Mouse (Mus musculus) forebrain, embryonic 15.5 days (tissue): ENCODE results near the gene Phf21a. TPM values are rescaled to one million over a fixed set of nuclear protein-coding genes. Genes with fewer than 3 reads are reported as not detected.

Experiments
- ATAC-seq: fragments of 200-750 bp; cut with Nextera tagmentation; replicated peaks from 2 replicates; pipeline ENCODE4 v1.8.0; 2017; ENCODE audit warnings: mild to moderate bottlenecking, moderate TSS enrichment, moderate library complexity
- H3K27ac ChIP-seq: fragments of 300-500 bp; sonication (generic); replicated peaks from 2 replicates; pipeline ENCODE4 v1.5.1; 2015; ENCODE audit warnings: mild to moderate bottlenecking, inconsistent platforms
- H3K27me3 ChIP-seq: fragments of 300-500 bp; sonication (generic); 2 replicates; pipeline ENCODE4 v1.6.1; 2015; ENCODE audit warnings: inconsistent platforms
- H3K36me3 ChIP-seq: fragments of 300-500 bp; sonication (generic); 2 replicates; pipeline ENCODE4 v1.6.1; 2015; ENCODE audit warnings: mild to moderate bottlenecking, inconsistent platforms
- H3K4me1 ChIP-seq: fragments of 300-500 bp; sonication (generic); 2 replicates; pipeline ENCODE4 v1.6.1; 2015; ENCODE audit warnings: inconsistent platforms
- H3K4me2 ChIP-seq: fragments of 300-500 bp; sonication (generic); replicated peaks from 2 replicates; pipeline ENCODE4 v1.6.1; 2015; ENCODE audit warnings: mild to moderate bottlenecking, inconsistent platforms
- H3K4me3 ChIP-seq: fragments of 300-500 bp; sonication (generic); 2 replicates; pipeline ENCODE4 v1.5.1; 2015; ENCODE audit warnings: mild to moderate bottlenecking, inconsistent platforms
- H3K9ac ChIP-seq: fragments of 300-500 bp; sonication (generic); replicated peaks from 2 replicates; pipeline ENCODE4 v1.6.1; 2015; ENCODE audit warnings: mild to moderate bottlenecking, inconsistent platforms
- H3K9me3 ChIP-seq: fragments of 300-500 bp; sonication (generic); 2 replicates; pipeline ENCODE4 v1.6.1; 2016; ENCODE audit warnings: inconsistent platforms
- WGBS: fragments of 180-500 bp; shearing (Covaris S2); methylation state at CpG from one replicate; pipeline ENCODE4 v1.1.7; 2015; ENCODE audit warnings: mixed read lengths; 5-methylcytosine and 5-hydroxymethylcytosine counted together
- polyA plus RNA-seq: library from polyadenylated mRNA; unstranded; fragments of >200 nt; fragmentation: Nextera tagmentation; extraction: Ambion mirVana; gene quantifications from 2 replicates; pipeline ENCODE4 v1.2.1, GENCODE M21; 2015

Gene Phf21a
- polyA plus RNA-seq, 1 experiment from 2014 or later: 46.8 TPM

GRCm38 (mm10) chr2:92380495-92381050, 287.7 kb downstream of the Phf21a start:
- H3K4me2 ChIP-seq: no peak overlapping the region
- ATAC-seq: no peak
- H3K9me3 ChIP-seq: no peaks in the 10 kb centered on the region
- no peak overlapping the region for H3K4me3 ChIP-seq
- no peak overlapping the region for H3K9ac ChIP-seq
- no peak overlapping the region for H3K27ac ChIP-seq
- no peaks in the 10 kb centered on the region for H3K27me3 ChIP-seq
- H3K36me3 ChIP-seq: peaks cover 65% of the 10 kb centered on the region
- WGBS: 83% methylated on average over 6 of the region's 6 CpGs
- H3K4me1 ChIP-seq: peaks cover 9% of the 10 kb centered on the region

DNA sequence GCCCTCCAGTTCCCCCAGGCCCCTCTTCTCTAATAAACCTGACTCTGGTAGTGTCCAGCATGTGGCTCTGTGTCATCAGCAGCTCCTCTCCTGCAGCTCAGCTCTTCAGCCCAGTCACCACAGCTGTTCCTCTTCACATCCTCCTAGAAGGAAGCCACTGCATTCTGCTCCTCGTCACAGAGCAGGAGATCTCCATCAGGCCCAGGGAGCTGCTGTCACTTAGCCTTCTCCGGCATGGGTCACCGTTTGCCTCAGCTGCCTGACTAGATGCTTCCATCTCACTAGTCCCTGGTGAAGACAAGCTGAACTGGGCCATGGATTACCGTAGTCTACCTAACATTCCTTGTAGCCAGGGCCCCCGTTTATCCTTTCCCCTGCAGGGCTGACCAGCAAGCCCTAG, 288.2 kb downstream of the Phf21a start:
- no peak for ATAC-seq
- no peak overlapping the region for H3K4me3 ChIP-seq
- H3K4me1 ChIP-seq: peaks cover 3% of the 10 kb centered on the region
- H3K36me3 ChIP-seq: peaks cover 71% of the 10 kb centered on the region
- no peak overlapping the region for H3K27ac ChIP-seq
- 87% methylated on average over 5 of the region's 5 CpGs for WGBS
- H3K4me2 ChIP-seq: no peak overlapping the region
- no peaks in the 10 kb centered on the region for H3K9me3 ChIP-seq
- no peaks in the 10 kb centered on the region for H3K27me3 ChIP-seq
- no peak overlapping the region for H3K9ac ChIP-seq

DNA sequence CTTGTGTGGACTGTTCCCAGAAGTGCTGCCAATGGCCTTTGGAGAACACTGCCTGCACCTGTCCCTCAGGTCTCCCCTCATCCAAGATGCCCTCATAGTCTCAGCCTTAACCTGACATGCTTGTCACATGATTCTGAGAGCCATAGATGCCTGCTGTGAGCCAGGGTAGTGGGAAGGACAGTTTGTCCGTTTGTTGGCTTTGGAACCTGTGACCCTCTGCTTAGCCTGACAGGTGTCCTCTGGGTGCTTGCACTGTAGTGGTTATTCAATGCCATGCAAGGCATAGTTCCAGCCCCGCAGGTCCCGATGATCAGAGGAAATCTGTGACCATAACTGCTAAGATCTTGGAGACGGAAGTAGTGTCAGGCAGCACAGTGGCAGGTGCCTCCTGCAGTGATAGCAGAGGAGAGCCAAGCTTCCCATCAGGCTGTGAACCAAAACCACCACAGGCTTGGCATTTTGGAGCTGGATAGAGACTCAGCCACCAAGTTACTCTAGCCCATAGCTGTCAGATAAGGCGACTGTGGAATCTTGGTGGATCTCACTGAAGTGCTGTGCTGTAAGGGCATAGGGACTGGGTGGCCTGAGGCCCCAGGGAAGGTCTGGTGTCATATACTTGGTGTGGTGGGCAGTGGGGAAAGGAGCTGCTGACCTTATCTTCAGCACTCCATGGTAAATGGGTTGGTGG, 289.1 kb downstream of the Phf21a start, which contains the start of gene 1700029I15Rik:
Gene 1700029I15Rik (plus strand): TSS at position 638 of the 688 bp plus-strand sequence.
- H3K27me3 ChIP-seq: no peaks in the 10 kb centered on the region
- H3K27ac ChIP-seq: no peak within 1 kb of the TSS
- H3K4me1 ChIP-seq: 0 out of 2 replicates have a peak, but pooled peaks cover 2% of the 10 kb centered on the region
- H3K36me3 ChIP-seq: peaks cover 79% of the 10 kb centered on the region
- no peak within 1 kb of the TSS for H3K4me3 ChIP-seq
- WGBS: 83% methylated on average over 5 of the region's 5 CpGs
- H3K9ac ChIP-seq: no peak within 1 kb of the TSS
- H3K9me3 ChIP-seq: no peaks in the 10 kb centered on the region
- ATAC-seq: no peak
- no peak within 1 kb of the TSS for H3K4me2 ChIP-seq

DNA sequence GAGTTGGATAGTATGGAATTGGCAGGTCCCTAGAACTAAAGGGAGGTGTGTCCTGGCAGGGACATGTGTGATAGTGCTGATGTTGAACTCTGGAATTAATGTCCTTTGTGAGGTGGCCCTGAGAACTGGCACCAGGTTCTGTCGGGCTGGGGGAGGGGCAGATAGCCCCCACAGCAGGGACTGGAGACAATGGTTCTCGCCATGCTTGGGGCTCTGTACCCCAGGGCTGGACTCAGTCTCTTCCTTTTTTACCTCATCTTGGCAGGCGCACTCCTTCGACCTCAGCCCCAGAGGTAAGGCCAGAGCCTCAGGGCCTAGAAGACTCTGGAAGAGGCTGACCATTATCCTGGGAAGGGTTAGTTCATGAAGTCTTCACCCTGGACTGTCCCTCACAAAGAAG, 289.8 kb downstream of the Phf21a start:
- ATAC-seq: no peak
- Histone ChIP-seq H3K27ac (no peak overlapping the region), H3K36me3 (peaks cover 82% of the 10 kb centered on the region), H3K4me1 (peaks cover 9% of the 10 kb centered on the region), H3K9ac (no peak overlapping the region), H3K4me3 (no peak overlapping the region), H3K9me3 (no peaks in the 10 kb centered on the region), H3K4me2 (no peak overlapping the region), H3K27me3 (no peaks in the 10 kb centered on the region)
- WGBS: 86% methylated on average over 4 of the region's 4 CpGs

DNA sequence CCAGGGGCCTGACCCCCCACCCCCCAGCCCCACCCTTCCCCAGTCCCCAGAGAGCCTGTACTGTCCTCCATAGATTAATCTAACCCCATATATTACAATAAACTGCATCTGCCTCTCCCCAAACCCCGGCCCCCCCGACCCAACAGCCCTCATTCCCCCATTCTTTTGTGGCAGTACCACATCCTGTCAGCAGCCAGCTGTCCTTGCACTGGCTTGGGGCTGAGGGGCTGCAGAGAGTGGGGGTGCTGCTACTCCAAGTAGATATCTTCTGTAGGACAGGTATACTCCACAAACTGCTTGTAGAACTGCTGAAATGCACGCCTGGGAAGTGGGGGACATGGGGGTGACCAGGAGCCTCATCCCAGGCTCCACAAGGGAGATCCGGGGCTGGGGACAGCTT, 291.2 kb downstream of the Phf21a start:
- WGBS: 77% methylated on average over 4 of the region's 4 CpGs
- H3K36me3 ChIP-seq: peaks cover 72% of the 10 kb centered on the region
- no peaks in the 10 kb centered on the region for H3K9me3 ChIP-seq

GRCm38 (mm10) chr2:92385113-92386051, 292.5 kb downstream of the Phf21a start:
- Histone ChIP-seq H3K9ac (no peak overlapping the region), H3K27me3 (no peaks in the 10 kb centered on the region), H3K4me3 (no peak overlapping the region), H3K36me3 (peaks cover 67% of the 10 kb centered on the region), H3K27ac (no peak overlapping the region), H3K9me3 (no peaks in the 10 kb centered on the region), H3K4me2 (no peak overlapping the region), H3K4me1 (peaks cover 28% of the 10 kb centered on the region)
- 86% methylated on average over 22 of the region's 22 CpGs for WGBS
- ATAC-seq: no peak

More for the DNA sequence above, 291.2 kb downstream of the Phf21a start:
- no peak for ATAC-seq
- Histone ChIP-seq H3K27me3 (no peaks in the 10 kb centered on the region), H3K4me1 (peaks cover 18% of the 10 kb centered on the region), H3K4me2 (no peak overlapping the region), H3K9ac (no peak overlapping the region), H3K27ac (no peak overlapping the region), H3K4me3 (no peak overlapping the region)

GRCm38 (mm10) chr2:92386821-92387570, 294.1 kb downstream of the Phf21a start:
- no peak for ATAC-seq
- H3K9ac ChIP-seq: no peak overlapping the region
- peak overlapping the region; percentile 66 for H3K4me2 ChIP-seq
- H3K4me1 ChIP-seq: peaks cover 44% of the 10 kb centered on the region
- peaks cover 53% of the 10 kb centered on the region for H3K36me3 ChIP-seq
- H3K27ac ChIP-seq: no peak overlapping the region
- no peak overlapping the region for H3K4me3 ChIP-seq
- no peaks in the 10 kb centered on the region for H3K27me3 ChIP-seq
- WGBS: 94% methylated on average over 30 of the region's 30 CpGs
- no peaks in the 10 kb centered on the region for H3K9me3 ChIP-seq

- H3K27me3 ChIP-seq: no peaks in the 10 kb centered on the region
- H3K36me3 ChIP-seq: peaks cover 46% of the 10 kb centered on the region
- H3K9me3 ChIP-seq: no peaks in the 10 kb centered on the region
- H3K4me1 ChIP-seq: peaks cover 51% of the 10 kb centered on the region
- peak overlapping the region; percentile 83 for H3K4me3 ChIP-seq
- no peak for ATAC-seq
- H3K4me2 ChIP-seq: peak overlapping the region; percentile 66
- H3K9ac ChIP-seq: peak overlapping the region; percentile 84
- 69% methylated on average over 4 of the region's 4 CpGs for WGBS
- H3K27ac ChIP-seq: peak overlapping the region; percentile 93; the same call in 1 of the 2 replicates
These were observed 294.7 kb downstream of the Phf21a start for GRCm38 (mm10) chr2:92387646-92388045.

DNA sequence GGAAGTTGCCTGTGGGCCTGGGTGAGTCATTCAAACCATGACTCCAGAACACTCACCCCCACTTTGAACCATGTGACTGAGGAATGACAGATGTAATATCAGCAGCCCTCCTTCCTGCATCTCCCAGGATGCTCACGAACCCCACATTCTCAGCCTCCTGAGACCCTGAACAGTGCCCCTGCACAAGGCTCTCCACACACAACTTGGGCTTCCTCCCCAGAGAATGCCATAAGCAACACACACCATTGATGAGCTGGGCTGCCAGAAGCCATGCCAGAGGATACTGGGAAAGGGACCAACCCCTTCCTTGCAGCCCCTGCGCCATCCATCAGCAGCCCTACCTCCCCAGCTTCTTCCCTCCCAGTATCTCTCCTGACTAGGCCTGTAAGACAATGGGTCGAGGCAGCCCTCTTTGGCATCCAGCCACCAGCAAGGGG, 295.2 kb downstream of the Phf21a start:
- Histone ChIP-seq H3K27me3 (no peaks in the 10 kb centered on the region), H3K9ac (peak overlapping the region; percentile 84), H3K9me3 (no peaks in the 10 kb centered on the region), H3K4me1 (peaks cover 55% of the 10 kb centered on the region), H3K27ac (peak overlapping the region; percentile 93), H3K4me3 (peak overlapping the region; percentile 83), H3K36me3 (peaks cover 42% of the 10 kb centered on the region), H3K4me2 (peak overlapping the region; percentile 66)
- WGBS: 33% methylated on average over 3 of the region's 3 CpGs
- ATAC-seq: no peak

DNA sequence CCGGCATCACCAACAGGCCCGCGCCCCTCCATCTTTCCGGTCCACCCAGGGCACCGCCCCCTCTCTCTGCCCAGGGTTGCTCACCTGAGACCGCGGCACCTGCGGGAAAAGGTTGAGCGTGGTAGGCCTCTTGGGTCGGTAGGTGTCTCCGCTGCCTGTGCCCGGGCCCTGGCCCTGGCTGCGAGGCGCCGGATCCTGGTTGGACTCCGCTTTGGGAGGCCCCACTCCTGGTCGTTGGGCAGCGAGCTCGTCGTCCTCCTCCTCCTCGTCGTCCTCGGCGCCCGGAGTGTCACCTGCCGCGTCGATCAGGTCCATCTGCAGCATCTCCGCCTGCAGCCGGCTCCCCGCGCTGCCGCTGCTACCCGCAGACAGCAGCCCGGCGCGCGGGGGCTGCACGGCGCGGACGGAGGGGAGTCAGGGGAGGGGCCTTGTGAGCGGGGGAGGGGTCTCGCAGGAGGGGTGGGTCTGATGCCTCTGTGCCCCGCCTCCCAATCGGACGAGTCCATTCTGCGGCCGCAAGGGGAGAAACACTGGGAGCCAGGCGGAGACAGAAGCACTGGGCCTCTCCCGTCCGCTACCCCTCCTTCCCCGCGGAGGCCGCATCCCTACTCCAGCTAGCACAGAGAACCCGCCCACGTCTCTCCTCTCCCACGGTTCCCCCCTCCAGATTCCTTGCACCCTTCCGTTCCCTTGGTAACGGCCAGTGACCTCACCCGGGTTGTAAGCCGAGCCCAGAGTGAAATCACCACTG, 296.1 kb downstream of the Phf21a start:
- H3K9me3 ChIP-seq: no peaks in the 10 kb centered on the region
- peak overlapping the region; percentile 93 for H3K27ac ChIP-seq
- no peaks in the 10 kb centered on the region for H3K27me3 ChIP-seq
- peak overlapping the region; percentile 84 for H3K9ac ChIP-seq
- peaks cover 32% of the 10 kb centered on the region for H3K36me3 ChIP-seq
- peaks cover 57% of the 10 kb centered on the region for H3K4me1 ChIP-seq
- H3K4me2 ChIP-seq: peak overlapping the region; percentile 66
- peak overlapping the region; percentile 83 for H3K4me3 ChIP-seq
- peak; percentile 91 for ATAC-seq
- 1% methylated on average over 57 of the region's 62 CpGs for WGBS

GRCm38 (mm10) chr2:92389645-92390044, 296.7 kb downstream of the Phf21a start:
- Histone ChIP-seq H3K4me2 (peak overlapping the region; percentile 66), H3K9ac (peak overlapping the region; percentile 84), H3K27me3 (no peaks in the 10 kb centered on the region), H3K36me3 (peaks cover 27% of the 10 kb centered on the region), H3K9me3 (no peaks in the 10 kb centered on the region), H3K4me1 (peaks cover 57% of the 10 kb centered on the region), H3K27ac (peak overlapping the region; percentile 93), H3K4me3 (peak overlapping the region; percentile 83)
- ATAC-seq: peak; percentile 21; the same call in 1 of the 2 replicates
- whole genome bisulfite sequencing: 1% methylated on average over 10 of the region's 10 CpGs
